Mouse (Mus musculus) kidney, postnatal 36 days (tissue): ENCODE data around the gene Fam19a2.

Experiments used
- DNase-seq, 2 experiments: peaks; one replicate each; pipeline ENCODE4 v3.0.0; 2021 to 2022; ENCODE audit warnings: mixed read lengths in 2 of 2

Gene Fam19a2

DNA sequence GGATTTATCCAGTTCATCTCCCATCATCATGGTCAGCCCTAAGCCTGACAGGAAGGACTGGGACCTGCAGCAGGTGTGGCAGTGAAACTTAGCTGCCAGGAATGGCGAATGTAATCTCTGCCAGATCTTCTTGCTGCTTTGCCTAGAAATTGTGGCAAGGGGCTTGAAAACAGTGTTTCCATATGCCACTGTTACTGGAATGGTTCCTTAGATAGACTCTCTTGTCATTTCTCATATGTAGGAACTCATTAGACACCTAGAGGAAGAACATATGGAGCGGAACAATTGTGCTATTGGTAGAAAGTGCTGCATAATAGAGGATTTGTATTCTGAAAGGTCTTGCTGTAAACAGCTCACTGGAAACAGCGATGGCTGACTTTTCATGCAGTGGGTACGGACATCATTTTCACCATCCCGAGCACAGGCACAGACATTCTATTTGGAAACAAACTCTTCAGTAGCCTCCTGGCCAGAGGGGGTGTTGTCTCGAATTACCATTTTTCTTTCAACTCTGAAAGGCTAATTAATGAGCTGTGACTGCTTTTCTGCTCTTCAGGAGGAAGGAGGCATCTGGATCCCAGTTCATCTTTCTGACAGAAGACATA lies 488.0 kb downstream of the Fam19a2 start:
- DNase-seq: no peak

DNA sequence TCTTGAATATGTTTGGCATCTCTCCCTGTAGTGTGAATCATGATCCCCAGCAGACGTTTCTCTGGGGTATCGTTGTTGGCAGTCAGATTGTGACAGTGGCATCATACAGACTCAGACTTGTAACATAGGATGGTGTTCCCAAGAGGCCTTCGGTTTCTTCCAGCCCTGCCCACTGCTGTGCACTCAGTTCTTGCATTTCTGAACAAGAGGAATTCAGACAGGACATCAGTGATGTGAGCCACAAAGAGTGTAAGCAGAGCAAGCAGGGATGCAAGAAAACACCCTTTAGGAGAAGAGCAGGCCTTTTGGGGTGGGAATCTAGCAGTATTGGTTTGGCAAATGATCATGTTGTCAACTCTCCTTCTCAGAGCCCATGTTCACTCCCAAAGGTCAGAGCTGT lies 489.0 kb downstream of the Fam19a2 start:
- DNase-seq: no peak

DNA sequence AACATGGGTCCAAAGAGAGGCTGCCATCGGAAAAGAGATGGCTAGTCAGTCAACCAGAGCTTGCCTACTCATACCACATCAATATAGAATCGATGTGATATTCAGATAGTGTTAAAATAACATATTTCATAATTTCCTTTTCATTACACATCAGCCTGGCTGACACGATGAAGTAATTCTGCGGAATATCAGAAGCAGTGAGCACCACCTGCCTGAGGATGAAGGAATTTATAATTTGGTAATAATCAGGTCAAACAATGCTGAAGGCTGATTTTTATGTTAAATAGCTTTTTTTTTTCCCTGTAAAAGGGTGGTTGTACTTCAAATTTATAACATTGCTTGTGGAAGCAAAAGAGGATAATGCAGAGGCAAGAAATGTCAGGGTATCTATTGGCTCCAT lies 490.2 kb downstream of the Fam19a2 start:
- DNase-seq: no peak

DNA sequence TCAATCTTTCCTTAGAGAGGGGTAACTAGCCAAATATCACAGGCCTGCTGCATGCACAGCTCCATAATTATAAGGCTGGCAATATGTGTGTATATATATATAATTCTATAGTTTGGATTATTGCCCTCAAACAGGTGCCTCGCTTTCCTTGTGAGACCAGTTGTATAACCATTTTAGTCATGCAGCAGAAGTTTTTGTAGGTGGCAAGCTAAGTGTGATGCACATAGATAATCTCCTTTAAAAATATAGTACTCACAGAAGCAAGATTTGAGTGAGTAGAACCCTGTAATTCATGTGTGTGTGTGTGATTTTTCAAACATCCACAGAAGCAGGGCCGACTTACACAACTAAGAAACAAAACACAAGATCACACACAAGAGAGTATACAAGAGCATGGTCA lies 525.6 kb downstream of the Fam19a2 start:
- DNase-seq: no peak
